Mouse (Mus musculus): ENCODE results near the gene Cyb5r1.

DNA sequence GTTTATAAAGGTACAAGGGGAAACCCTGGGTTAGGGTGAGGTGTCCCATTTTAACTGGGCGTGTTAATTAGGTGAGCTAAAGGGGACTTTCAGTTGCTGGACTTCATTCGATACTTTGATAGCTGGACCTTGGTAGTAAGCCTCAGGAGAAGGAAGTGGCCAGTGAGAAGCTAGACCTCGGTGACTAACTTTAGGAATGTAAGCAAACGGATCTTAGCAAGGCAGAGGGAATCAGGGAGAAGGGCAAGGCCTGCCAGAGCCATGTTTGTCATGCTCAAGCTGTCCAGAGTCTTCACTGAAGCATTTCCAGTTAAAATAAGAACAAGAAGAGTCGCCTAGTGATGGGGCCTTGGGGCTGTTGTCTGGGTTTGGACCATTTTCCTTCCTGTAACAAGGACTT, 39.9 kb upstream of the Cyb5r1 start:
- TF ChIP-seq CTCF (IDR thresholded peaks at IDR 0.05; ENCODE audit: borderline replicate concordance, extremely low read depth, insufficient read depth, insufficient read length) (no peak), POLR2A (IDR thresholded peaks at IDR 0.05; ENCODE audit: borderline replicate concordance, extremely low read depth, insufficient read depth, insufficient read length, poor library complexity, severe bottlenecking) (no peak)

Measured in brain, embryonic 14.5 days (tissue).